Mouse (Mus musculus): ENCODE results near the gene Tns1. TPM values are rescaled to one million over a fixed set of nuclear protein-coding genes. Genes with fewer than 3 reads are reported as not detected.

The Tns1 gene
- total and polyA plus RNA-seq, 3 experiments, result 0.11 TPM; not detected in 2

- H3K9me3 ChIP-seq (replicated peaks; ENCODE audit: insufficient read depth, low read length), result no peaks in the 10 kb centered on the region
- no peaks in the 10 kb centered on the region for H3K27me3 ChIP-seq (ENCODE audit: control insufficient read depth in 1 of 2, insufficient read depth in 2 of 2, low read length in 2 of 2)
- no peak for DNase-seq (ENCODE audit: low read depth, low spot score)
- no peak overlapping the region for H3K9ac ChIP-seq (ENCODE audit: control insufficient read depth, low read depth, low read length, poor library complexity, severe bottlenecking)
- H3K4me1 ChIP-seq (ENCODE audit: control insufficient read depth in 1 of 2, insufficient read depth in 2 of 2, low read length in 2 of 2), result no peaks in the 10 kb centered on the region
- no peak for TF ChIP-seq SIN3A (IDR thresholded peaks at IDR 0.05; ENCODE audit: low read length)
- no peak for TF ChIP-seq TBP (IDR thresholded peaks at IDR 0.05; ENCODE audit: low read depth, low read length)
- TF ChIP-seq NELFE (IDR thresholded peaks at IDR 0.05; ENCODE audit: low read depth, low read length), result no peak
- no peak for TF ChIP-seq USF1 (IDR thresholded peaks at IDR 0.05; ENCODE audit: low read depth, low read length)
- TF ChIP-seq POLR2AphosphoS2 (IDR thresholded peaks at IDR 0.05; ENCODE audit: low read length), result no peak
- TF ChIP-seq POLR2A (IDR thresholded peaks at IDR 0.05; ENCODE audit: control insufficient read depth in 1 of 2, insufficient read depth in 1 of 2, low read depth in 1 of 2, low read length in 2 of 2, poor library complexity in 1 of 2), result no peak
- no peak for TF ChIP-seq ZC3H11A (IDR thresholded peaks at IDR 0.05; ENCODE audit: low read depth, low read length)
- no peak for TF ChIP-seq MAZ (IDR thresholded peaks at IDR 0.05; ENCODE audit: low read depth, low read length)
- TF ChIP-seq MAFK (IDR thresholded peaks at IDR 0.05; ENCODE audit: borderline replicate concordance, low read depth, low read length), result no peak
- TF ChIP-seq ZMIZ1 (IDR thresholded peaks at IDR 0.05; ENCODE audit: low read depth, low read length), result no peak
- H3K4me3 ChIP-seq (ENCODE audit: control insufficient read depth in 1 of 2, insufficient read depth in 1 of 2, low read depth in 2 of 2, low read length in 2 of 2), result no peak overlapping the region
- no peaks in the 10 kb centered on the region for H3K79me2 ChIP-seq (ENCODE audit: control insufficient read depth, insufficient read depth, low read length, poor library complexity)
- H3K36me3 ChIP-seq (ENCODE audit: control insufficient read depth in 1 of 2, insufficient read depth in 2 of 2, low read length in 2 of 2), result no peaks in the 10 kb centered on the region
- H3K27ac ChIP-seq (ENCODE audit: control insufficient read depth, low read depth, low read length), result no peak overlapping the region
Observed at GRCm38 (mm10) chr1:74070001-74070551, 54.2 kb downstream of the Tns1 start.

GRCm38 (mm10) chr1:74069085-74069835 is 55.0 kb downstream of the Tns1 start:
- Histone ChIP-seq H3K4me3 (ENCODE audit: control insufficient read depth in 1 of 2, insufficient read depth in 1 of 2, low read depth in 2 of 2, low read length in 2 of 2) (no peak overlapping the region), H3K36me3 (ENCODE audit: control insufficient read depth in 1 of 2, insufficient read depth in 2 of 2, low read length in 2 of 2) (no peaks in the 10 kb centered on the region), H3K9ac (ENCODE audit: control insufficient read depth, low read depth, low read length, poor library complexity, severe bottlenecking) (no peak overlapping the region), H3K27ac (ENCODE audit: control insufficient read depth, low read depth, low read length) (no peak overlapping the region), H3K4me1 (ENCODE audit: control insufficient read depth in 1 of 2, insufficient read depth in 2 of 2, low read length in 2 of 2) (no peaks in the 10 kb centered on the region), H3K9me3 (replicated peaks; ENCODE audit: insufficient read depth, low read length) (no peaks in the 10 kb centered on the region), H3K79me2 (ENCODE audit: control insufficient read depth, insufficient read depth, low read length, poor library complexity) (no peaks in the 10 kb centered on the region), H3K27me3 (ENCODE audit: control insufficient read depth in 1 of 2, insufficient read depth in 2 of 2, low read length in 2 of 2) (no peaks in the 10 kb centered on the region)
- no peak for DNase-seq (ENCODE audit: low read depth, low spot score)
- TF ChIP-seq RCOR1 (IDR thresholded peaks at IDR 0.05; ENCODE audit: low read depth, low read length) (no peak), MYC (IDR thresholded peaks at IDR 0.05; ENCODE audit: low read depth, low read length) (no peak), HCFC1 (IDR thresholded peaks at IDR 0.05; ENCODE audit: low read depth, low read length) (no peak)
